Mouse (Mus musculus): Measurements from ENCODE around the gene Ttc39b.

GRCm38 (mm10) chr4:83318758-83319157, 5.3 kb downstream of the Ttc39b start:
- TF ChIP-seq POLR2A (IDR thresholded peaks at IDR 0.05; ENCODE audit: low read depth, low read length) (no peak), CTCF (conservative IDR thresholded peaks at IDR 0.05; ENCODE audit: insufficient read depth, insufficient read length, low read depth, low read length) (no peak)
